Mouse (Mus musculus): ENCODE results near the gene Hist1h3e.

The Hist1h3e gene

DNA sequence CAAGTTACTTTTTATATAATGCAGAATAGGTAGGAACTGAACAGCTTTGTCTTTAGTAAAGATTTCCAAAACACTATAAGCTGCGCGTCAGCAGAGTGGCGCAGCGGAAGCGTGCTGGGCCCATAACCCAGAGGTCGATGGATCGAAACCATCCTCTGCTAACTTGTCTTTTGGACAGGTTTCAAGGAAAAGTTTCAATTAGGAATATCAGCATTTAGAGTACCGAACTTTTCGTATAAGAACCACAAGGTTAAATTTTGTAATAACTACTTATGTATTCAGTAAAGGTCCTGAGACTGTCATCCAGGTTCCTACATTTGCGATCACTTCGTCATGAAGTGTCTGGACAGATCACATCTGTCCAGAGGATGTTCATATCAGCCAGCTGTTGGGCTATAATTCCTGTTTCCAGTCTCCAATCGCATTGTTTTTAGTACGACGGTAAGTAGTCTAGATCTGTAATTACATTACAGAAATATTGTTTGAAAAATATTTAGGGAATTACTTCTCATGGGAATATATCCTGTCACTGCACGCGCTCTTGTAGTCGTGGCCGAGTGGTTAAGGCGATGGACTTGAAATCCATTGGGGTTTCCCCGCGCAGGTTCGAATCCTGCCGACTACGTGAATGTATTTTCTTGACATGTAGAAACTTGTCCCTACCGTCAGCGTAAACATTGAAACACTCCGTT, 44.4 kb downstream of the Hist1h3e start:
- peak; percentile 83 for DNase-seq (ENCODE audit: low spot score)

DNA sequence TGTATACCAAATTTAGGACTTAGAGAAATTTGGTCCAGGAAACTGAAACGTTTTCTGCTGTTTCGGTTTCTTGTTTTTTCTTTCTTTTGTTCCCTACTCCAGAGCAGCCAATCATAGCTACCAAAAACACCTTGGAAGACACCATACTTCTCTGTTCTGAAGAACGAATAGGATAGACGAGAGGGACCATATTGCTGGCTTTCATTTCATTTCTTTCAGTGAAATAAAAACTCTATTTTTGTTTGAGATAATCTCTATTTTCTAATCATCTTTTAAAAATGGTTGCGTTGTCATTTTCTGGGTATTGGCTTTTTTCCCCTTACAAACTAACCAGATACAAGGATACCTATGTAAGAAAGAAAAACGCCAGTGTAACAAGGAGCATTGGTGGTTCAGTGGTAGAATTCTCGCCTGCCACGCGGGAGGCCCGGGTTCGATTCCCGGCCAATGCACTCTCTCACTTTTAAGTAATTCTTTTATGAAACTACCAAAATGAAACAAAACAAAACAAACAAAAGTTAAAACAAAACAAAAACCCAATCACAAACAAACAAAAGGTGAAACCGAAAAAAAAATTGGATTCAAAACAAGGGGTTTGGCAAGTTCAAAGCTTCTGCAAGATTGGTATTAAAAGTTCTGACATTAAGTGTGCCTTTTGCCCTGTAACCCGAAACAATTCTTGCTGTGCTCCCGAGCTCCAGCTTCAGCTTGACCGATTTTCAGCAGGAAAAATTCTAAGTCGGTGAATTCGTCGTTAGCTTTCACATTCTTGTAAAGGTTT, 45.2 kb downstream of the Hist1h3e start:
- DNase-seq (ENCODE audit: low spot score), result no peak

DNA sequence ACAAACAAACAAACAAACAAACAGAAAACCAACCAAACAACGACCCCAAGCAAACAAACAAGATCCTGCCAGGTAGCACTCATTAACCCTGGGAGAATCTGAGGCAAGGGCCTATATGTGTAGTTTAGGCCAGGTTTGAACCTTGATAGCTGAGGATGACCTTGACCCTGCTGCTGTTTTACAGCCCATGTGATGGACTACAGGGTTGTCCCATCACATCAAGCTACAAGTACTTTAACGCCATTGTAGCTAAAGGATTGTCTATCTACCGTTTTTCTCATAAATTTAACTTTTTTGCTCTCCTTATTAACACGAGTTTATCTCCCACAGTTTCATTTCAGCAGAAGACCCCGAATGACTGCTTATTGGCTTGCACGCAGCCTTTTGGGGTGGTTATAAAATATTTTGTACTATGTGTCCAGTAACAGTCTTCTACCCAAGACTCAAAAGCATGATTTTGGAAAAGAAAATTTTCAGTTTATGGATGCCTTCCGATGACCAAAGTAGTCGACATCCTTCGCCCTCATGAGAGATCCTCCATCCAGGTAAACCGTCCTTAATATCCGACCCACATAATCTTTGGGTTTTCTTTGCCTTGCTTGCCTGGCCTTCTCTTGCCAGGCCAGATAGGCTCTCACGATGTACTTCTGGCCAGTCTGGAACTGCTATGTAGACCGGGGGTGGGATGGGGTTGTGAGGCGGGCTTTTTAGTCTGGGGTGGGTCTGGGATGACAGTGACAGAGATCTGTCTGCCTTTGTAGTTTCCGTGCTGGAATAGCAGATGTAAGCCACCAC, 46.1 kb downstream of the Hist1h3e start:
- no peak for DNase-seq (ENCODE audit: low spot score)

DNA sequence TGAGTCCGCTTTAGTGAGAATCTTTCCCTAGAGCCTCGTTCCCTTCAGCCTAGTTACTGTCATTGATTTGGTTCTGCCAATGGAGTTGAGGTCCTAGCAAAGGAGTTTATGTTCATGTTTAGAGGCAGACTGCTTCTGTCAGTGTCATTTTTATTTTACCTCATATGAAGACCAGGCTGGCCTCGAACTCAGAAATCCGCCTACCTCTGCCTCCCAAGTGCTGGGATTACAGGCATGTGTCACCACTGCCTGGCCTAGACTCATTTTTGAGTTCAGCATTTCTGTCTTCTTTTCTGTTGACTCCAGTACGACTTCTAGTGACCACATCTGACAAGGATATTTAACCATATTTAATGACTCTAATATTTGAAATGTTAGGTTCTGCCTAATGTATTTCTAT, 46.9 kb downstream of the Hist1h3e start:
- DNase-seq (ENCODE audit: low spot score), result no peak

DNA sequence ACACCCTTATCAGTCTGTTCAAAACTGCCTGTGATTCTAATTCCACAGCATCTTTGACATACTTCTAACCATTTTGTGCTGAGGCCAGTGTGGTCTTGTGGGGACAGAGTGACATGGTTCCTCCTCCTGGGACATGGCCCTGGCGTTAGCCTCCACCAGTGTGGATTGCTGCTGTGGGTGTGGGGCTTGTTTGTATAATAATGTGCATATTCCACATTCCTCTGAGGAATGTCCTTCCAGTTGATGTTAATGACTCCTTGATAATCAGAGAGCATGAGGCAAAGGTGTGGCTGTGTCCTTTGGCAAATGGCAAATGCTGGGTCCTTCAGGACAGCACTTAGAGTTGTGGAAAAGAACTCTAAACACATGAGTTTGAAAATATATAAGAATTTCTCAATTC, 48.7 kb downstream of the Hist1h3e start:
- DNase-seq (ENCODE audit: low spot score), result no peak

All from testis, postnatal 14 days (tissue).